Mouse (Mus musculus) E14TG2a.4 (cell line): ENCODE results near the gene Vmn2r93.

Source experiments
- H3K27me3 ChIP-seq: 2 replicates; pipeline ENCODE4 v1.6.1; 2014; ENCODE audit warnings: low read length, control low read depth; ENCODE audit not compliant: insufficient read depth
- H3K36me3 ChIP-seq: 2 replicates; pipeline ENCODE4 v1.6.1; 2014; ENCODE audit warnings: low read length, control low read depth; ENCODE audit not compliant: insufficient read depth
- H3K4me1 ChIP-seq: replicated peaks from 2 replicates; pipeline ENCODE4 v1.6.1; 2014; ENCODE audit warnings: low read depth, low read length, control low read depth
- H3K4me3 ChIP-seq: replicated peaks from 2 replicates; pipeline ENCODE4 v1.5.1; 2014; ENCODE audit warnings: mild to moderate bottlenecking, low read length
- H3K9me3 ChIP-seq: 2 replicates; pipeline ENCODE4 v1.6.1; 2014; ENCODE audit warnings: low read length, control low read depth
- CTCF ChIP-seq: conservative IDR thresholded peaks from 2 replicates; pipeline ENCODE4 v1.5.1; 2014; ENCODE audit warnings: low read length
- NANOG ChIP-seq: IDR thresholded peaks from 2 replicates; pipeline ENCODE4 v1.6.1; 2014; ENCODE audit warnings: borderline replicate concordance, low read length, mixed read lengths
- POU5F1 ChIP-seq: IDR thresholded peaks from 2 replicates; pipeline ENCODE4 v1.6.1; 2014; ENCODE audit warnings: low read length, borderline replicate concordance

Gene Vmn2r93

DNA sequence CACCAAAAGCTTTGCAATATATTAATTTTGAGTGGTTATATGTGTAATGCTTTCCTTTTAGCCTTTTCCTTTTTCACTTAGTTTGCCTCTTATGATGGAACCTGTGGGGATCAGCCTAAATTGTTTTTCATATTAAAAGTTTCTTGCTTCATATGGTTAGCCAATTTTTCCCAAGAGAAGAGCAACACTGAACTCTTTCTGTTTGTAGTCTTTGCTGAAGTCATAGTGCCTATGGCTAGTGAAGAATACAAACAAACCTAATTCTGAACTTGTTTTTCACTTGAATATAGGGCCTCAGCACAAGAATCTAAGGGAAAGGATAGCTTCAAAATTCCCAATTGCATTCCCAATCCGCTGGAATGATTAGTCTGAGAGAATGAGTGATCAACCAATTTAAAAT lies at the start of gene Vmn2r93:
Gene Vmn2r93, plus strand, starts transcription at position 301 of the 400 bp plus-strand sequence.
- no peak within 1 kb of the TSS for H3K4me3 ChIP-seq
- no peaks in the 10 kb centered on the region for H3K36me3 ChIP-seq
- TF ChIP-seq POU5F1 (no peak), CTCF (no peak), NANOG (no peak)
- H3K4me1 ChIP-seq, result no peaks in the 10 kb centered on the region
- no peaks in the 10 kb centered on the region for H3K27me3 ChIP-seq
- no peaks in the 10 kb centered on the region for H3K9me3 ChIP-seq

DNA sequence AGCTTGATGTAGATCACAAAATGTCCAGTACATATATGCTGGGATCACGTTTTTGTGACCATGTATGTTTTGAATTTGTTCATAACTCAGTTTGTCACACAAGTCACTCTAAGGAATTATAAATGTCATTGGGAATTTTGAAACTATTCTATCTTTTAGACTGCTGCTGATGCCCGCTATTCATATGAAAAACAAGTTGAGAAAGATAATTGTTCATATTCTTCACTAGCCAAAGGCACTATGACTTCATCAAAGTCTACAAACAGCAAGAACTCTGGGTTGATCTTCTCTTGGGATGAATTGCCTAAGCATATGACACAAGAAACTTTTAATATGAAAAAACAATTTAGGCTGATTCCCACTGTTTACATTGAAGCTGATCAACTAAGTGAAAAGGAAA lies 20.2 kb upstream of the Vmn2r93 start, which contains the start of gene Vmn2r94:
Gene Vmn2r94, minus strand, starts transcription at position 101 of the 400 bp plus-strand sequence.
- H3K4me1 ChIP-seq, result no peaks in the 10 kb centered on the region
- no peaks in the 10 kb centered on the region for H3K9me3 ChIP-seq
- TF ChIP-seq NANOG (no peak), POU5F1 (no peak), CTCF (no peak)
- no peaks in the 10 kb centered on the region for H3K27me3 ChIP-seq
- no peak within 1 kb of the TSS for H3K4me3 ChIP-seq
- H3K36me3 ChIP-seq, result no peaks in the 10 kb centered on the region

- TF ChIP-seq POU5F1, result no peak
- TF ChIP-seq NANOG, result no peak
- TF ChIP-seq CTCF, result no peak
- no peaks in the 10 kb centered on the region for H3K4me1 ChIP-seq
- H3K36me3 ChIP-seq, result no peaks in the 10 kb centered on the region
- H3K4me3 ChIP-seq, result no peak overlapping the region
- H3K9me3 ChIP-seq, result no peaks in the 10 kb centered on the region
- H3K27me3 ChIP-seq, result no peaks in the 10 kb centered on the region
Observed at GRCm38 (mm10) chr17:18323031-18323430, 25.1 kb downstream of the Vmn2r93 start.

- H3K4me1 ChIP-seq, result no peaks in the 10 kb centered on the region
- no peak for TF ChIP-seq POU5F1
- no peak for TF ChIP-seq CTCF
- TF ChIP-seq NANOG, result no peak
- H3K9me3 ChIP-seq, result peaks cover 13% of the 10 kb centered on the region
- H3K36me3 ChIP-seq, result no peaks in the 10 kb centered on the region
- H3K4me3 ChIP-seq, result no peak overlapping the region
- H3K27me3 ChIP-seq, result no peaks in the 10 kb centered on the region
Observed at GRCm38 (mm10) chr17:18360007-18360406, 62.1 kb downstream of the Vmn2r93 start.

DNA sequence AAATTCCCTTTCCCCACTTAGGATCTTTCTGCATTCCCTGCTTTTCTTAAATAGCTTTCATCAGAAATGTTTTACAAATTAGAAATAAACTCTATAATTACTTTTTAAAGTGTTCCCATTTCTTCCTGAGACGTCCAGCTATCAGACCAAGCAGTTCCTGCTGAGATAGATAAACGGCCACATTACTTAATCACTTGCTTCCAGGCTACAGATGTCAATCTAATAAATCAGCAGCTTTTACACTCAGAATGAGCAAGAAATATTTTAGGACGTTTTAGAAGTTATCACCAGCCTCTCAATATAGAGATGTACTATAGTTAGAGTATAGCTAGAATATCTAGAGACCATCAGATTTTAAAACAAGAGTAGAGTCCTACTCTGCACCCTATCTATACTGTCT lies 62.7 kb downstream of the Vmn2r93 start:
- Histone ChIP-seq H3K4me3 (no peak overlapping the region), H3K4me1 (no peaks in the 10 kb centered on the region), H3K9me3 (peaks cover 18% of the 10 kb centered on the region), H3K36me3 (no peaks in the 10 kb centered on the region), H3K27me3 (no peaks in the 10 kb centered on the region)
- TF ChIP-seq NANOG, result no peak
- TF ChIP-seq CTCF, result no peak
- TF ChIP-seq POU5F1, result no peak
